Mouse (Mus musculus) cerebellum, adult 2 months (tissue): Measurements from ENCODE around the gene Gm11627.

ENCODE experiments used
- CTCF ChIP-seq: fragments of 200-500 bp; IDR thresholded peaks from 2 replicates; pipeline ENCODE4 v1.5.1; 2011; ENCODE audit warnings: low read depth, mild to moderate bottlenecking, control low read depth, low read length, moderate library complexity, borderline replicate concordance; ENCODE audit not compliant: insufficient read depth
- POLR2A ChIP-seq: fragments of 200-500 bp; IDR thresholded peaks from 2 replicates; pipeline ENCODE4 v1.6.1; 2011; ENCODE audit warnings: low read length, control low read depth, borderline replicate concordance; ENCODE audit not compliant: insufficient read depth

- no peak for TF ChIP-seq CTCF
- no peak for TF ChIP-seq POLR2A
These were observed 28.1 kb downstream of the Gm11627 start for GRCm38 (mm10) chr11:102551176-102551575.
